Mouse (Mus musculus) heart, adult 2 months (tissue): ENCODE measurements around the gene Tfdp2. TPM values are rescaled to one million over a fixed set of nuclear protein-coding genes. Genes with fewer than 3 reads are reported as not detected.

Experiments used
- DNase-seq, 2 experiments: peaks; one replicate each; pipeline ENCODE4 v3.0.0; 2021
- H3K27ac ChIP-seq: fragments of 200-600 bp; 2 replicates; pipeline ENCODE4 v1.8.1; 2022
- H3K27me3 ChIP-seq: fragments of 200-500 bp; 2 replicates; pipeline ENCODE4 v1.6.1; 2012; ENCODE audit warnings: mild to moderate bottlenecking, low read length, inconsistent platforms, mixed read lengths; ENCODE audit not compliant: control insufficient read depth, insufficient read depth
- H3K36me3 ChIP-seq: fragments of 200-500 bp; 2 replicates; pipeline ENCODE4 v1.6.1; 2012; ENCODE audit warnings: low read length, inconsistent platforms; ENCODE audit not compliant: control insufficient read depth, insufficient read depth
- H3K4me1 ChIP-seq: fragments of 200-500 bp; 2 replicates; pipeline ENCODE4 v1.6.1; 2011; ENCODE audit warnings: low read length; ENCODE audit not compliant: control insufficient read depth, insufficient read depth
- H3K4me3 ChIP-seq: fragments of 200-600 bp; 2 replicates; pipeline ENCODE4 v1.8.1; 2022
- H3K79me2 ChIP-seq: fragments of 200-500 bp; replicated peaks from 2 replicates; pipeline ENCODE4 v1.6.1; 2012; ENCODE audit warnings: mild to moderate bottlenecking, inconsistent platforms, low read length, moderate library complexity, mixed read lengths; ENCODE audit not compliant: control insufficient read depth, insufficient read depth
- H3K9ac ChIP-seq: fragments of 200-500 bp; 2 replicates; pipeline ENCODE4 v1.6.1; 2012; ENCODE audit warnings: low read depth, mild to moderate bottlenecking, control low read depth, inconsistent platforms, low read length, mixed read lengths
- CTCF ChIP-seq: fragments of 200-600 bp; IDR thresholded peaks from 2 replicates; pipeline ENCODE4 v1.8.1; 2022; ENCODE audit warnings: antibody characterized with exemption, mild to moderate bottlenecking, moderate library complexity
- EP300 ChIP-seq: fragments of 200-500 bp; IDR thresholded peaks from 2 replicates; pipeline ENCODE4 v1.6.1; 2011; ENCODE audit warnings: low read depth, low read length, control low read depth; ENCODE audit not compliant: insufficient read depth
- POLR2A ChIP-seq: fragments of 200-500 bp; IDR thresholded peaks from 2 replicates; pipeline ENCODE4 v1.6.1; 2011; ENCODE audit warnings: mild to moderate bottlenecking, low read depth, low read length, control low read depth; ENCODE audit not compliant: insufficient read depth
- WGBS: fragments of 180-500 bp; shearing (Covaris S2); methylation state at CpG from one replicate; pipeline ENCODE4 v1.1.7; 2018; 5-methylcytosine and 5-hydroxymethylcytosine counted together
- intact Hi-C: fragments of 180-260 bp; cut with DNase I; formaldehyde crosslinking; loops from one replicate; pipeline ENCODE4 v1.15.1; 2025
- polyA plus RNA-seq: library from polyadenylated mRNA; depleted of rRNA; stranded (reverse); fragments of >200 nt; gene quantifications from 2 replicates; pipeline ENCODE4 v1.2.3, GENCODE M21; 2012
- total RNA-seq, 2 experiments: library from RNA; stranded (reverse); gene quantifications; 2 replicates each; pipeline ENCODE4 v1.2.3; 2021

Tfdp2 gene
- total and polyA plus RNA-seq, 3 experiments, result 18.5 to 131 (median 83.4) TPM

DNA sequence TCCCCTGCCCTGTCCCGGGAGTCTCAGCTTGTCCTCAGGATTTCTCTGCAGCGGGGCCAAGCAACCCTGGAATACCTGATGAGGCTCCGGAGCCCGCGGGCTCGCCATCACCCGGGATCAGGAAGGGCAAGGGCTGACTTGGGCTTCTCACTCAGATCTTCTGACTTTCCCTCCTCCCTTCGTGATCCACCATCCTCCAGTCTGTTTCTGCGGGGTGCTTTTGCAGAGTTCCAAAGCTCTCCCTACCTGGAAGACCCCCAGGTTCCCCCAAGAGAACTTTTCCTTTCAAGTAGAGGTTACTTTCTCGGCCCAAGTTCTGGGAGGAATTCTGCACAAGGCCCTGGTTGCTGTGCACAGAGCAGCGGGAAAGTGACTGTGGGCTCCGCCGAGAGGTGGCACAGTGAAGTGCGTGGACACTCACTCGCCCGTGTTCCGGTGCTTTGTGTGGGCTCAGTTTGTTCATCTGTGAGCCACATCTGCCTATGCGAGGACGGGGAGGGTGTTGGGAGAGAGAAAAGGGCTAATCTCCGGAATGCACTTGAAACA, 634 bp downstream of the Tfdp2 start:
- intact Hi-C loops, result loop anchor here (5.0 to 10.0 kb wide), 2 partner anchors 242 to 339 kb away; partner anchors contain the start of genes Atr and Xrn1
- peak; percentile 49 for TF ChIP-seq CTCF
- no peak for TF ChIP-seq EP300
- peak overlapping the region; percentile 92 for H3K27ac ChIP-seq
- H3K4me3 ChIP-seq, result peak overlapping the region; percentile 92
- WGBS, result under 1% methylated on average over 20 of the region's 20 CpGs
- DNase-seq, result peak; percentile 57 to 67
- H3K9ac ChIP-seq, result peak overlapping the region; percentile 81
- no peaks in the 10 kb centered on the region for H3K36me3 ChIP-seq
- no peaks in the 10 kb centered on the region for H3K27me3 ChIP-seq
- H3K4me1 ChIP-seq, result no peaks in the 10 kb centered on the region; the same call in none of the 2 replicates
- H3K79me2 ChIP-seq, result 0 out of 2 replicates have a peak, but pooled peaks cover 1% of the 10 kb centered on the region

DNA sequence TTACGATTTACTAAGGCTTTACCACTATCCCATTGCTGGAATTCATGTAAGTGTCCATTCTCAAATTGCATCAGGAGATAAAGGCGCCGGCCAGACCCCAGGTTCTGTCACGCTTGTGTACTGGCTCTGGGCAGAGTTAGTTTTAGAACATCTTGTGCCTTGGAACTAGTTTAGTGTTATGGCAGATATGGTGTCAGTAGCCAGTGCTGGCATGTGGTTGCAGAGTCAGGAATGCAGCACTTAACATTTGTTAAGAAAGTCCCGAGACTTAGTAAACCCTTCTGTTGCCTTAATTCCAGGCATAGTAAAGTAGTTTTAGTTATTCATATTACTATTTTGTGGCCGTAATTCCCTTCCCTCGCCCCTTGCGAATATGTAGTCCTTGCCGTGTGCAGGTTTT, 1.7 kb downstream of the Tfdp2 start:
- DNase-seq, result peak; percentile 25 to 47
- TF ChIP-seq CTCF (no peak), POLR2A (0 out of 2 replicates have a peak, but pooled peaks have one; percentile 27)
- Histone ChIP-seq H3K4me1 (no peaks in the 10 kb centered on the region; the same call in none of the 2 replicates), H3K79me2 (0 out of 2 replicates have a peak, but pooled peaks cover 1% of the 10 kb centered on the region), H3K9ac (peak overlapping the region; percentile 48), H3K4me3 (peak overlapping the region; percentile 92), H3K27me3 (no peaks in the 10 kb centered on the region), H3K36me3 (no peaks in the 10 kb centered on the region), H3K27ac (peak overlapping the region; percentile 92)
- intact Hi-C loops, result loop anchor here (5.0 to 10.0 kb wide), 2 partner anchors 243 to 341 kb away; partner anchors contain the start of genes Atr and Xrn1
- 60% methylated on average over 9 of the region's 9 CpGs for WGBS

DNA sequence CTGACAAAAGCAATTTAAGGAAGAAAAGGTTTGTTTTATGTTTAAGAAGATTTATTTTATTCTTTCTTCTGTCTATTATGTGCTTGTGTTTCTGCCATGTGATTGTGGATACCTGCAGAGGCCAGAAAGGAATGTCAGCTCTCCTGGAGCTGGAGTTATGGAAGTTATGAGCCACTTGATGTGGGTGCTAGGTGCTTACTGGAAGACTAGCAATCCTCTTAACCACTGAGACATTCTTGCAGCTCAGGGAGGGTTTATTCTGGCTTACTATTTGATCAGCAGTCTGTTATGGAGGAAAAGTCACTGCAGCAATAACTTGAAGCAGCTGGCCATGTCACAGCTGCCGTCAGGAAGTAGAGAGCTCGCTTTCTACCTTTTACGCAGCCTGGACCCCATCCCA, 7.6 kb downstream of the Tfdp2 start:
- 94% methylated on average over 3 of the region's 3 CpGs for WGBS
- Histone ChIP-seq H3K4me1 (no peaks in the 10 kb centered on the region), H3K9ac (no peak overlapping the region), H3K27ac (no peak overlapping the region), H3K4me3 (no peak overlapping the region), H3K36me3 (no peaks in the 10 kb centered on the region), H3K27me3 (no peaks in the 10 kb centered on the region), H3K79me2 (0 out of 2 replicates have a peak, but pooled peaks cover 3% of the 10 kb centered on the region)
- intact Hi-C loops, result no loop called here
- no peak for TF ChIP-seq EP300
- no peak for TF ChIP-seq POLR2A
- TF ChIP-seq CTCF, result no peak
- no peak for DNase-seq

DNA sequence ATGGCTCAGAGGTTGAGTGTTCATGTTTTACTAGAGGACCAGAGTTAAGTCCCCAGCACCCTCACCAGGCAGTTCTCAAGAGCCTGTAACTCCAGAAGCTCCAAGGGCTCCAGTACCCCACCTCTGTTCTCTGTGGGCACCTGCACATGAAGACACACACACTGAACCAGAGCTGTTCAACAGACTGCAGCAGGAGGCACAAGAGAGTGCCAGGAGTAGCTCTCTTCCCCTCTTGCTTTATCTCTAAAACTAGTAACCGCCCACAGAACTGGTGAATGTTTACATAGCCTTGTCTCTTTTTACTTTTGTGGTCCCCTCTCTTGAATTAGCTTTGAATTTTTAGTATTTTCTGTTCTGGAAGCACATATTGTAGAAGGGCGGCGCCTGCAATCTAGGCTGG, 11.4 kb downstream of the Tfdp2 start:
- Histone ChIP-seq H3K36me3 (no peaks in the 10 kb centered on the region), H3K27ac (no peak overlapping the region), H3K4me3 (no peak overlapping the region), H3K4me1 (no peaks in the 10 kb centered on the region), H3K79me2 (0 out of 2 replicates have a peak, but pooled peaks cover 2% of the 10 kb centered on the region), H3K27me3 (no peaks in the 10 kb centered on the region), H3K9ac (no peak overlapping the region)
- TF ChIP-seq EP300 (no peak), CTCF (no peak), POLR2A (no peak)
- WGBS, result 90% methylated on average over 3 of the region's 3 CpGs
- intact Hi-C loops, result no loop called here
- no peak for DNase-seq

DNA sequence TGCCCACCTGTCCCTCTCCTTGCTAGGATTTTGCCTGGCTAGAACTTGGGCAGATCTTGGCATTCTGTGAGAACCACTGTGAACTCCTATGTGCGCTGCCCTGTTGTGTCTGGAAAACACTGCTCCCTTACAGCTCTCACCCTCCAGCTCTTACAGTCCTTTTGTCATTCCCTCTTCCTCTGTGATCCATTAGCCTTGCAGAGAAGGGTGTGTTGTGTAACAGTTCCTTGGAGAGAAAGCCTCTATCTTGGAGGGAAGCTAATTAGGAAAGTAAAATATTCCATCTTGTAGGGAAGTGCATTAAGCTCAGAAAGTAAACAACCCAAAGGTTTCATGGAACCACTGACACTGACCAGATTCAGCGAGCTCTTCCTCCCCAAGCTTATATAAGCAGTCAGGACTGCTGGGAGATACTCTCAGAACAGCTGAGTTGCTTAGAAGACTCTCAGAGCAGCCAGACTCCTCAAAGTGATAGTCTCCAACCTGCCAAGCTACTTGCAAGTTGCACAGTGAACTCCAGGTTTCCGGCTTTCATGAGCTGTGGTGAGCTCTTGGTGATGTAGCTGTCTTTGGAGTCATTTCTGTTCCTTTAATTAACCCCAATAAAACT, 17.1 kb downstream of the Tfdp2 start:
- intact Hi-C loops, result no loop called here
- 73% methylated on average over 3 of the region's 3 CpGs for WGBS
- H3K27ac ChIP-seq, result no peak overlapping the region

DNA sequence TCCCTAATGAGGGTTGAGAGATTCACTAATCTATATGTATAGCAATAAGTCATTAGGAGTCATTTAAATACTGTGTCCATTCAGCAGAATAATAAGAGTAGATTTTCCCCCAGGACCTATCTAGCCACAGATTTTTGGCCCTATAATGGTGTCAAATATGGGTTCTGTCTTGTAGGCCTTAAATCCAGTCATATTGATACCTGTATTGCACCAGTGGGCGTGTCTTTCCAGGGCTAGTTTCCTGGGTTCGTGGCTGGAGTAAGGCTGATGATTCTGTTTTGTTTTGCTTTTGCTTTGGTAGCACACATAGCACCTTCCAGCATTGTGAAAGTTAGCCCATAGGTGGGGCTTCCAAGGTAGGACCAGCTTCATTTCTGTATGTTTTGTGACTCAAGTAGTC, 18.1 kb downstream of the Tfdp2 start:
- 98% methylated on average over 2 of the region's 2 CpGs for WGBS
- Histone ChIP-seq H3K4me3 (no peak overlapping the region), H3K27ac (no peak overlapping the region), H3K9ac (no peak overlapping the region), H3K27me3 (no peaks in the 10 kb centered on the region), H3K4me1 (no peaks in the 10 kb centered on the region), H3K79me2 (no peaks in the 10 kb centered on the region; the same call in 1 of the 2 replicates), H3K36me3 (no peaks in the 10 kb centered on the region)
- DNase-seq, result no peak
- intact Hi-C loops, result no loop called here
- TF ChIP-seq EP300 (no peak), CTCF (no peak), POLR2A (no peak)

More for the DNA sequence above, 17.1 kb downstream of the Tfdp2 start:
- TF ChIP-seq CTCF, result no peak
- no peak for TF ChIP-seq EP300
- no peak for TF ChIP-seq POLR2A
- H3K9ac ChIP-seq, result no peak overlapping the region
- DNase-seq, result no peak
- H3K79me2 ChIP-seq, result no peaks in the 10 kb centered on the region; the same call in 1 of the 2 replicates
- no peaks in the 10 kb centered on the region for H3K4me1 ChIP-seq
- no peaks in the 10 kb centered on the region for H3K27me3 ChIP-seq
- H3K4me3 ChIP-seq, result no peak overlapping the region
- no peaks in the 10 kb centered on the region for H3K36me3 ChIP-seq
